ENCODE assay signal across 9 mouse cellular contexts in the genomic region with DNA sequence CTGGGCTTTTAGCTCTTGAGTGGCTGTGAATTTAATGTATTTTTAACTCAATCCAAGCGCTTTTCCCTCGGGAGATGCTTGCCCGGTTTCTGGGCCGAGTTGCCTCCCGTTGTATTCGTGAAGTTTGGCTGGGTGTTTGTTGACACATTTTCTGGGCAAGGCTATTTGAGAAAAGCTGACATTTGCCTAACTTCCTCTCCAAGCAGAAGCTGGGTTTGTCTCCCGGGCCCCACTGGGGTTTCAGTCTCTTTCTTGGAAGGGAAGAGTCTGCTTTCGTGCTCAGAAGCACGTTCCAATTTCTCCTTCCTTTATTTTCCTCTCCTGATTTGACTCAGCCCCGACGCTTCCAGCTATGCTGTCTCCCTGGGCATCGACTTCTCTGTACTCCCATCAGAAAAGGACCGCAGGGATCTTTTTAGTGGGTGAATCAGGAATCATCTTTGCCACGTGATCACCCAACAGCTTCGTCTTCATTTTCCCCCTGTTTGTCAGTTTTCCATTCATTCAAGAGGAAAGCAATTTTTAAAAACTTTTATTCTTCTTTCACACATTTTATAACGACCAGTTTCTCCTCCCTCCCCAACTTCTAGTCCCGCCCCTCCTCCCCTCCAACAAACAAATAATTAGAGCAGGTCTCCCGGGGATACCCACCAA.
DNase-seq lines count a peak whose midpoint lies in the region; ATAC-seq lines count a peak whose summit lies in the region.
"Had no signal": no experiment of that assay in that cellular context is flagged by ENCODE, and none has a peak within 500 bp of the region (broad histone marks: within the 10 kb centered on the region; RNA-seq: fewer than 3 reads in every experiment).

No protein-coding gene starts in this region.

- H3K27me3 ChIP-seq in forebrain, embryonic 13.5 days: no peaks in the 10 kb centered on the region
- H3K27me3 ChIP-seq in forebrain, embryonic 11.5 days (ENCODE audit: control insufficient read depth, insufficient read depth, low read length): no peaks in the 10 kb centered on the region
- H3K27me3 ChIP-seq in forebrain, embryonic 16.5 days (replicated peaks; ENCODE audit: control insufficient read depth, insufficient read depth, low read length): no peaks in the 10 kb centered on the region
- H3K27me3 ChIP-seq in liver, embryonic 11.5 days (replicated peaks; ENCODE audit: control insufficient read depth, insufficient read depth, low read length): no peaks in the 10 kb centered on the region
- H3K27me3 ChIP-seq in neural tube, embryonic 15.5 days (replicated peaks): no peaks in the 10 kb centered on the region

- H3K4me3 ChIP-seq in forebrain, embryonic 13.5 days: no peak overlapping the region
- no peak overlapping the region for H3K4me3 ChIP-seq in forebrain, embryonic 11.5 days (ENCODE audit: low read depth, low read length)
- no peak overlapping the region for H3K4me3 ChIP-seq in forebrain, embryonic 16.5 days (replicated peaks; ENCODE audit: low read length)
- H3K4me3 ChIP-seq in liver, embryonic 11.5 days (ENCODE audit: low read depth, low read length): no peak overlapping the region
- H3K4me3 ChIP-seq in neural tube, embryonic 15.5 days (replicated peaks): no peak overlapping the region

- H3K4me2 ChIP-seq in forebrain, embryonic 13.5 days: peak overlapping the region; percentile 12; the same call in 1 of the 2 replicates
- H3K4me2 ChIP-seq in forebrain, embryonic 11.5 days (ENCODE audit: low read depth, low read length, severe bottlenecking): no peak overlapping the region
- H3K4me2 ChIP-seq in forebrain, embryonic 16.5 days (ENCODE audit: low read length): peak overlapping the region; percentile 22
- peak overlapping the region; percentile 47 for H3K4me2 ChIP-seq in liver, embryonic 11.5 days
- peak overlapping the region; percentile 41 for H3K4me2 ChIP-seq in neural tube, embryonic 15.5 days

- peaks cover 6% of the 10 kb centered on the region; the same call in 1 of the 2 replicates for H3K4me1 ChIP-seq in forebrain, embryonic 13.5 days
- no peaks in the 10 kb centered on the region for H3K4me1 ChIP-seq in forebrain, embryonic 11.5 days (replicated peaks; ENCODE audit: control insufficient read depth, insufficient read depth, low read length)
- 0 out of 2 replicates have a peak, but pooled peaks cover 2% of the 10 kb centered on the region for H3K4me1 ChIP-seq in forebrain, embryonic 16.5 days (replicated peaks; ENCODE audit: control insufficient read depth, insufficient read depth, low read length)
- no peaks in the 10 kb centered on the region for H3K4me1 ChIP-seq in liver, embryonic 11.5 days (replicated peaks; ENCODE audit: control insufficient read depth, insufficient read depth, low read length)
- peaks cover 11% of the 10 kb centered on the region for H3K4me1 ChIP-seq in neural tube, embryonic 15.5 days

- no peak overlapping the region for H3K9ac ChIP-seq in forebrain, embryonic 13.5 days
- H3K9ac ChIP-seq in forebrain, embryonic 11.5 days (ENCODE audit: low read length): no peak overlapping the region
- no peak overlapping the region for H3K9ac ChIP-seq in forebrain, embryonic 16.5 days (replicated peaks; ENCODE audit: low read depth, low read length)
- H3K9ac ChIP-seq in liver, embryonic 11.5 days (ENCODE audit: low read depth, low read length): no peak overlapping the region
- H3K9ac ChIP-seq in neural tube, embryonic 15.5 days (replicated peaks): no peak overlapping the region

- ATAC-seq in forebrain, embryonic 13.5 days: no peak
- no peak for ATAC-seq in forebrain, embryonic 11.5 days (replicated peaks; ENCODE audit: low FRiP score)
- ATAC-seq in forebrain, embryonic 16.5 days: no peak
- ATAC-seq in liver, embryonic 11.5 days (replicated peaks; ENCODE audit: low FRiP score): no peak
- no peak for ATAC-seq in neural tube, embryonic 15.5 days (ENCODE audit: low FRiP score)
- ATAC-seq in CD4-positive, CD25-positive, alpha-beta regulatory T cell, adult 4 months: no peak

- no peaks in the 10 kb centered on the region for H3K36me3 ChIP-seq in forebrain, embryonic 13.5 days (ENCODE audit: poor library complexity, severe bottlenecking)
- no peaks in the 10 kb centered on the region for H3K36me3 ChIP-seq in forebrain, embryonic 11.5 days (ENCODE audit: control insufficient read depth, insufficient read depth, low read length)
- no peaks in the 10 kb centered on the region for H3K36me3 ChIP-seq in forebrain, embryonic 16.5 days (ENCODE audit: control insufficient read depth, insufficient read depth)
- no peaks in the 10 kb centered on the region for H3K36me3 ChIP-seq in liver, embryonic 11.5 days (ENCODE audit: control insufficient read depth, insufficient read depth, low read length)
- no peaks in the 10 kb centered on the region for H3K36me3 ChIP-seq in neural tube, embryonic 15.5 days
- H3K36me3 ChIP-seq: G1E had no signal

- H3K27ac ChIP-seq in forebrain, embryonic 13.5 days: no peak overlapping the region
- H3K27ac ChIP-seq in forebrain, embryonic 11.5 days (ENCODE audit: low read depth, low read length): no peak overlapping the region
- no peak overlapping the region for H3K27ac ChIP-seq in forebrain, embryonic 16.5 days (ENCODE audit: low read length)
- no peak overlapping the region for H3K27ac ChIP-seq in liver, embryonic 11.5 days (ENCODE audit: low read depth, low read length)
- no peak overlapping the region for H3K27ac ChIP-seq in neural tube, embryonic 15.5 days (replicated peaks)

- WGBS in forebrain, embryonic 13.5 days: 30% methylated on average over 18 of the region's 18 CpGs
- WGBS in forebrain, embryonic 11.5 days: 37% methylated on average over 18 of the region's 18 CpGs
- WGBS in forebrain, embryonic 16.5 days: 28% methylated on average over 18 of the region's 18 CpGs
- 19% methylated on average over 18 of the region's 18 CpGs for WGBS in liver, embryonic 11.5 days
- 28% methylated on average over 18 of the region's 18 CpGs for WGBS in neural tube, embryonic 15.5 days

- H3K9me3 ChIP-seq in forebrain, embryonic 13.5 days (replicated peaks): no peaks in the 10 kb centered on the region
- H3K9me3 ChIP-seq in forebrain, embryonic 11.5 days (ENCODE audit: control insufficient read depth, low read length): no peaks in the 10 kb centered on the region
- no peaks in the 10 kb centered on the region for H3K9me3 ChIP-seq in forebrain, embryonic 16.5 days (ENCODE audit: control insufficient read depth, low read length)
- no peaks in the 10 kb centered on the region for H3K9me3 ChIP-seq in liver, embryonic 11.5 days (ENCODE audit: control insufficient read depth, low read length)
- H3K9me3 ChIP-seq in neural tube, embryonic 15.5 days (replicated peaks): no peaks in the 10 kb centered on the region
- H3K9me3 ChIP-seq: G1E had no signal

- no peak for DNase-seq in forebrain, embryonic 11.5 days (ENCODE audit: low spot score)
- peak; percentile 62 for DNase-seq in MN1 (ENCODE audit: low spot score)
- peak; percentile 33 for DNase-seq in heart, postnatal 4 days
- no peak for DNase-seq in liver, embryonic 11.5 days (ENCODE audit: low spot score)

Comparison
In these comparisons a context has a peak if more than half of its experiments do, and no peak if none do; other contexts are left out.
1. DNase-seq: peak in MN1 (single experiment) and heart, postnatal 4 days (single experiment); none in forebrain, embryonic 11.5 days (single experiment) and liver, embryonic 11.5 days (single experiment).